Mouse (Mus musculus): Measurements from ENCODE around the gene Pou6f2. TPM values are rescaled to one million over a fixed set of nuclear protein-coding genes. Genes with fewer than 3 reads are reported as not detected.

Gene Pou6f2
- total RNA-seq, 2 experiments from 2014 or later = 2.2 to 2.7 TPM

DNA sequence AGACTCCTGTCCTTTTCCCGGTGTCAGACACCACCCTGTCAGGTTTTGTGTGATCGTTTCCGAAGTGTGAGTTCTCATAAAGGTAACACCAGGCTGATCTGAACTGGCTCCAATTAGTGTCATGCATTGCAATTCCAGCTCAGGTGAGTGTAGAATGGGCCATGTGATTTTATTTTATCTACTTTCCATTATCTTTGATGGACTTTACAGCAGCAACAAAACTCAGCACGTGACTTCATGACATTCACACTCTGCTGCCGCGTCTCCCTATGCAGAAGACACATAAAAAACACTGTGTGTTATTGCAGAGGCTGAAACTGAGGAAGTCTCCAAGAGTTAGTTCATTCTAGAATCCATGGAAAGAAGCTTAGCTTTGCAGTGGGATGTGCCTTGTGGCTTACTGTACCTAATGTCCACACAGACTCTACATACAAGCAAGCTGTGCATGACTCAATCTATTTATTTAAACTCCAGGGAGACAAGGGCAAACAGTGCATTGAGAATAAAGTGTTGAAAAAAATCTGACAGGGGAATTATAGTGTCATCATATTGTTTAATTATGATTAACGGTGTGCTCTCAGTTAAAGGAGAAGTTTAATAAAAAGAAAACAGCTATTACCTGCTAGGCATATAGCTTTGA, 90.9 kb downstream of the Pou6f2 start:
- TF ChIP-seq CTCF (conservative IDR thresholded peaks at IDR 0.05) = no peak
- H3K27ac ChIP-seq = no peak overlapping the region
- no peak for DNase-seq (ENCODE audit: low spot score in 2 of 2)
- H3K4me3 ChIP-seq = no peak overlapping the region

DNA sequence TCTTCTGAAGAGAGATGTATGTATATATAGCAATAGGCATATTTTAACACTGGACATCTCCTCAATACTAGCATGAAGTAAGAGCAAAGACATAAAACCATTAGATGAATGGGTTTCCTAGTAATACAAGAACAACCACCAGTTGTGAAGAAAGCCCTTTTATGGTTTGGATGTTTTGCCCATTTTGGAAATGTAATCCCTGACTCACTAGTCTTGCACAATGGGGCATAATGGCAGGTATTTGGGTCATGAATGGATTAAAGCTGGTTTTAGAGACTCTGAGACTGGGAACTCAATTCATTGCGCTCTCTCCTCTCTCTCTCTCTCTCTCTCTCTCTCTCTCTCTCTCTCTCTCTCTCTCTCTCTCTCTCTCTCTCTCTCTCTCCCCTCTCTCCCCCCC, 97.5 kb downstream of the Pou6f2 start:
- TF ChIP-seq CTCF (conservative IDR thresholded peaks at IDR 0.05) = no peak
- DNase-seq (ENCODE audit: low spot score in 2 of 2) = no peak
- H3K4me3 ChIP-seq = no peak overlapping the region
- H3K27ac ChIP-seq = no peak overlapping the region

DNA sequence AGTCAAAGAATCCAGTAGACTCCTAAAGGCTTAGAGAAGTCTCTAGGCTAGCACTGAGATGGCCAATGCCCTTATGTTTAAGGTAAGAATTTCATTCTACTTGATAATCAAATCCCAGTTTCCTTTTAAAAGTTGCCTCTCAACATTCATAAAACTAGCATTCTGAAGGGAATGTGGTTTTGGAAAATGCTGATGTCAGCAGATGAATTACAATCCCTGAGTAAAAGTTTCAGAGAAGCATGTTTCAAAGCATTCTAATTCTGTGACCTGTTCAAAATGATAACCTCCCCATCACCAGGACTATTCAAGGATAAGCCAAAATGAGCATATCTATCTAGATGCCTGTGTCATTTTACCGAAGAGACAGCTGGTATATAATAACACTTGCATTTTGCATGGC, 104.0 kb downstream of the Pou6f2 start:
- no peak for TF ChIP-seq CTCF (conservative IDR thresholded peaks at IDR 0.05)
- DNase-seq (ENCODE audit: low spot score in 2 of 2) = no peak
- Histone ChIP-seq H3K4me3 (no peak overlapping the region), H3K27ac (no peak overlapping the region)

DNA sequence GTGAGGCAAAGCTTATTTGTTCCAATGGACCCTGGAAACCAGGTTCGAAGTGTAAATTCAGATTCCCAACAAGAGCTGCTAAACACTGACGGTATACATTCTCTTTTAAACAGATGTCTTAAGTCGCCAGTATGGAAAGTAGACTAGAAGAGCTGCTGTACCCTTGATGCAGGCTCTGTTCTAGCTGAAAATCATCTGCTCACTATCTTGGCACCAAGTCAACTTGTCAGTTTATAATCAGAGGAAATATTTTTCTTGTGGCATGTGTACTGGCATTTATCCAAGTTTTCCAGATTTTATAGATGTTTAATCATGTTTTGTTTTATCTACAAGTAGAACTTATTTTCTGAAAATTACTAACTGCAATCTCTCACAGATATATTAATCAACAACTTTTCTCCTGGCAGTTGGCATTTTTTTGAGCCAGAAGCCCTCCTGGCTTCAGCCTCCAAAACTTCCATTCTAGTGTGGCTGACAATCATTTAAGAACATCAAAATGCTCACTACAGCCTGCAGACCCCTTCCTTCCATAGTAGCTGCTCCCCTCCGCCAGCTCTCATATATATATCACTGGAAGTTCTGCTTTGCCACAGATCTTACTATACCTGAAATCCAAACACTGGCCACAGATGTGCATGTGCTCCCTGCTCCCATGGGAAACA, 107.1 kb downstream of the Pou6f2 start:
- Histone ChIP-seq H3K4me3 (no peak overlapping the region), H3K27ac (no peak overlapping the region)
- no peak for TF ChIP-seq CTCF (conservative IDR thresholded peaks at IDR 0.05)
- DNase-seq (ENCODE audit: low spot score in 2 of 2) = peak in 1 of 2 experiments; percentile 17

DNA sequence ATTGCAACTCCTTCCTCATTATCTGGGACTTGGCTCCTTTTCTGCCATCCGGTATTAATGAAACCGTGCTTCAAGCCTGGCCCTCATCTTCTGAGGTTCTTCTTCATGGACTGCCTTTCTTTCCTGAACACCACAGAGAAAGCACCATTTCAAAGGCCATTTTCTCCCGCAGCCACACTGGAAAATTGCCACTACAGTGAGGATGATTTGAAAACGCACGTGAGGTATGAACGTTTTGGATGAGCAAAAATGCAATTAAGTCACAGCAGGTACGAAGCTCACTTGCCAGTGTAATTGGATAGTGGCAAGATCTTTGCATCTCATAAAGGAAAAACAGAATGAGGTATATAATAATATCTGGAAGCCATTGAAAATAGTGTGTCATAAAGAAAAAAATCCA, 110.0 kb downstream of the Pou6f2 start:
- no peak overlapping the region for H3K27ac ChIP-seq
- DNase-seq (ENCODE audit: low spot score in 2 of 2) = no peak
- TF ChIP-seq CTCF (conservative IDR thresholded peaks at IDR 0.05) = no peak
- no peak overlapping the region for H3K4me3 ChIP-seq

DNA sequence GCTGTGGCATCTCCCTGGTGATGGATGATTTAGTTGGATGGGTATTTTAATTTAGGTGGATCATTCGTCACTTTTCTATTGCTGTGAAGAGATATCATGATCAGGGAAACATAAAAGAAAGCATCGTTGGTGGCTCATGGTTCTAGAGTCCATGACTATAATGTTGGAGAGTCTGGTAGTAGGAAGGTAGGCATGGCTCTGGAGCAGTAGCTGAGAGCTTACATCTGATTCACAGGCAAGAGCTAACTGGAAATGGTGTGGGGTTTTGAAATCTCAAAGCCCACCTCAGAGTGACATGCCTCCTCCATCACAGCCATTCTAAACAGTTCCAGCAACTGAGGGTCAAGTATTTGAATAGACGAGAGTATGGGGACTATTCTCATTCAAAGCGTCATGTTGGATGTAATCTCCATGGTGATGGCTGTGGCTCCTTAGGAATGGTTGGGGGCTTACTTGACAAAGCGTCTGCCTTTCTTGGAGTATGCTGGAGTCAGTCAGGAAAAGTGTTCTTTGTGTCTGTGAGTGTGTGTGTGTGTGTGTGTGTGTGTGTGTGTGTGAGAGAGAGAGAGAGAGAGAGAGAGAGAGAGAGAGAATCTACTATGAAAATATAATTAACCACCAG, 115.0 kb downstream of the Pou6f2 start:
- no peak for DNase-seq (ENCODE audit: low spot score in 2 of 2)
- H3K4me3 ChIP-seq = no peak overlapping the region
- TF ChIP-seq CTCF (conservative IDR thresholded peaks at IDR 0.05) = no peak
- H3K27ac ChIP-seq = no peak overlapping the region

DNA sequence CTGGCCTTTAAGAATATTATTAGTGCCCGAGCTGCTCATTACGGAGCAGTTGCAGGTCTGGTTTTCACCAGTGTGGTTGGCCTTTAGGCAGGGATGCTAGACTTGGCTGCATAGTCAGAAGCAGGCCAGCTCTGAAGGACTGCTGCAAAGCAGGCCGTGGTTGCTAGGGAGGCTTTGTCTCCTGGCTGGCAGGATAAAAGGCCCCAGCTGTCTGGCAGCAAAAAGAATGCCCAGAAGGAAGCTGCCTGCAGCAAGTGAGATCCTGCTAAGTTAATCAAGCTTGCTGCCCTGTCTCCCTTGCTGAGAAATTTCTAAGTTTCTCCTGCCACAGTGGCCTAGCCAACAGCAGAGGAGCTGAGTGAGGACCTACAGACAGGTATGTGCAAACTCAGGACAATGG, 116.4 kb downstream of the Pou6f2 start:
- Histone ChIP-seq H3K27ac (no peak overlapping the region), H3K4me3 (no peak overlapping the region)
- no peak for TF ChIP-seq CTCF (conservative IDR thresholded peaks at IDR 0.05)
- peak; percentile 22 to 32 for DNase-seq (ENCODE audit: low spot score in 2 of 2)

DNA sequence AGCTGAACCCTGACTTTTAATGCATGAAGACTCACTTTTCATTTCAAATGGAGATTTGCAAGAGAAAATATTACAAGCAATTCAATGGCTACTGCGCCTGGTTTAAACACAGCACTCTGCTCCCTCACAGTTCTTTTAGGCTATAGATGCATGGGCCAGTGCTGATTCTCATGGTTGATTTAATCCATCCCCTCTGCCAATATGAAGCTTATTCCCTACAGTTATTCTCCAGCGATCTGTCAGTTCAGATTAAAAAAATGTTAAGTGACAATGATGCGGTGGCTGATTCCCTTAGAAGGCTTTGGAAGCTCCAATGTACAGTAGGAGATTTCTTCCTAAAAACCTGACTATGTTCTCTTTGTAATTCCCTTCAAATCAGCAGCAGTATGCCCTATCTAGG, 144.4 kb downstream of the Pou6f2 start:
- no peak overlapping the region for H3K27ac ChIP-seq
- TF ChIP-seq CTCF (conservative IDR thresholded peaks at IDR 0.05) = no peak
- DNase-seq (ENCODE audit: low spot score in 2 of 2) = no peak
- no peak overlapping the region for H3K4me3 ChIP-seq

DNA sequence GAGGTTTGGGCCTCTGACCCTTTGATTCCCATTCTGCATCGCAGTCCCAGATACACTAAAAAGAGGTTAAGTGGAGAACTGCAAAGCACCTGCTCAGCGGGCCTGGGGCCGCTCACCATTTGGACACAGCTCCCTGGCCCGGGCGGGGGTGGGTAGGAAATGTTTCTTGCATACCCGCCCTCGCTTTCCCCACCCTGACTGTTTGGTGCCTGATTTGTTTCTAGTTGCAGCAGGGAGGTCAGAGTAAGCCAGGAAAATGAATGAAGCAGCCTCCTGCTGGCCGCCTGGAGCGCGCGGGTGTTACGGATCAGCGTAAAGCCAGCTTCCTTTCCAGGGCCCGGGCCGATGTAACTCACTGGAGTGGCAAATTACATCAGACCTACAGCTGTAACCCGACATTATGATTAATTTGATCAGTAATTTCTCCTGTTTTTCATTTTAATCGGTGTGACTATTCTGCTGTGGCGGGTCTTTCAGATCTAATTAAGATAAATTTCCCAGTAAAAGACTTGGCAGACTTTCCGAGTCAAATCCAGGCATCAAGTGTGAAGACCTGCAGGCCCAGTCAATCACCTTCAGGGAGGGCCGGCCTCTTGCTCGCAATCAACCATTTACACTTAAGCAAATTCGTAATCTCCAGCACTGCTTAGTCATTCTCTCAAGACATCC, 178.8 kb downstream of the Pou6f2 start:
- Histone ChIP-seq H3K27ac (no peak overlapping the region), H3K4me3 (no peak overlapping the region)
- DNase-seq (ENCODE audit: low spot score in 2 of 2) = no peak
- TF ChIP-seq CTCF (conservative IDR thresholded peaks at IDR 0.05) = peak; percentile 51

DNA sequence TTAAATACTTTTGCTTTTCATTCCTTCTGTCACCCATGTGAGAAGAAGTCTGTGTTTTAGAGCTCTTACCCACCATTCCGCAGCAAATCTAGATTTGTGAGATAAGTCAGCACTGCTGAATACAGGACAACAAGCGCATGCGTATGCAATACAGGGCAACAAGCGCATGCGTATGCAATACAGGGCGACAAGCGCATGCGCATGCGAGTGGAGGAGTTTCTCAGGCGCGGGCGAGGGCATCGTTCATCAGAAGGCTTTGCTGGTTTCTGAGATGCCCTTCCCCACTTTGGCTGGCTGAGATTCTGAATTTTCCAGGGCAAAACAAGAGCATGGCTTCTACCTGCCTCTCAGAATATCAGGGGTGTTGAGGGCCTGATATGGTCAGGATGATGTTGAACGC, 186.2 kb downstream of the Pou6f2 start:
- no peak for TF ChIP-seq CTCF (conservative IDR thresholded peaks at IDR 0.05)
- DNase-seq (ENCODE audit: low spot score in 2 of 2) = no peak
- H3K27ac ChIP-seq = no peak overlapping the region
- no peak overlapping the region for H3K4me3 ChIP-seq

DNA sequence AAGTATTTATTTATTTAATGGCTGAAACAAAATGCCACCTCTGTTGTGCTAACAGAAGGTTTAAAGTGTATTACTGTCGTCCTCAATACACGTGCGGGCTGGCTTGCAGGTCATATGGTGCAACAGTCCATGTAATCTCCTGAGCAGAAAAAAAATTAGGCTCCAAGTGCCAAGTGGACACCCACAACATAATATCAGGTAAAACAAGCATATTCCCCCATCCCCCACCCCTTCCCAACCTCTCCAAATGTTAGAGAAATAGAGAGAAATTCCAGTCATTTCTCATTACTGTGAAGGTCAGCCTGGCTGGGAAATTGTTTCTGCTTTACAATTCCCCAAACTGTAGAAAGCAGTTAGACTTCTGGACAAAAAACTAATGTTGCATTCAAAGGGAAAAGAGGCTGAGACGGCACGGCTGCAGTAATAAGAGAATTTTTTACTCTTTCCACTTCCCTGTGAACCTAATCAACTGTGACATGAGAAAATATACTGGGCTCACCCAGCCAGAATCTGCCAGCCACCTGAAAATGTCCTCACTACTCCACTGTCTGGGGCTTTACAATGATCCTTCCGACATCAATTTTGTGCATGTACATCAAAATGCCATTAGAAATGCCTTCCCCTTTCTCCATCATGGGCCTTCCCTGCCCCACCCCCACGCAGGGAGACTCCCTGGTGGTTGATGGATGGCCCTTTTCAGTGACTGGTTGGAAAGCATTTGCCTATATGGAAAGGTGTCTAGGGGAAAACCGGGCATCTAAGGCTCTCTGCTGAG, 192.8 kb downstream of the Pou6f2 start:
- Histone ChIP-seq H3K27ac (no peak overlapping the region), H3K4me3 (no peak overlapping the region)
- no peak for DNase-seq (ENCODE audit: low spot score in 2 of 2)
- no peak for TF ChIP-seq CTCF (conservative IDR thresholded peaks at IDR 0.05)

DNA sequence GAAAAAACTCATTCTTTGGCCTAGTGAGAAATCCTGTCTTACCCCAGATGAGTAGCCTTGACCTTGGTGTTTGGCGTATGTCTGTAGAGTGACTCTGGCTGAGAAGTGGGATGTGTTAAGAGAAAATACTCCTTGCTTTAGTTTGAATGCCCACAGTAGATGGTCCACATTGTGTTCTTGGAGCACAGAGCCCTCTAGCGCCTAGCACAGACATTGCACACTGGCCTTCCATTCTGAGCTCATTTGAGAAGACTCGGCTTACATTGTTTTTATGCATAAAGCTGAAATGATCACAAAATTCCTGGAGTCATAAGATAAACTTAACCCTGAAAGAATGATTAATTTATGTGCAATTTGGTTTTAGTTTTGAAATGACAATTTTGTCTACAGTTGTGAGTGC, 223.5 kb downstream of the Pou6f2 start:
- peak in 1 of 2 experiments; percentile 16 for DNase-seq (ENCODE audit: low spot score in 2 of 2)
- Histone ChIP-seq H3K27ac (no peak overlapping the region), H3K4me3 (no peak overlapping the region)
- peak; percentile 79 for TF ChIP-seq CTCF (conservative IDR thresholded peaks at IDR 0.05)

DNA sequence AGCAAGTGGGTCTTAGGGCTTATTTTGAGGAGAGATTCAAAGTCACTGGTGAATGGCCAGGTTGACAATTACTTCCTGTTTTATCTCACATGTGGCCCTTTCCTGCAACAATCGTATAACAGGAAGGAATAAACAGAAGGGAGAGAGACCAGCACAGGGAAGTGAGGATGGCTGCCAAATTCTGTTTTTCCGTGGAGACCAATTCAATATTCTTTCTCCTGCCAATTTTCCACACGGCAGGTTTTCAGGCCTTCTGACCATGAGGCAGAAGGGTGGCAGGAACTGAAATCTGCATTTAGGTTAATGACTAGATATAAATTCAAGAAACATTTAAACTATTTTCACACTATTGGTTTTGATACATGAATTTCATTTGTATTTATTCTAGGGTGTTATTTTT, 224.5 kb downstream of the Pou6f2 start:
- no peak for DNase-seq (ENCODE audit: low spot score in 2 of 2)
- no peak for TF ChIP-seq CTCF (conservative IDR thresholded peaks at IDR 0.05)
- Histone ChIP-seq H3K27ac (no peak overlapping the region), H3K4me3 (no peak overlapping the region)
